Mouse (Mus musculus) kidney, postnatal 25 days (tissue): Measurements from ENCODE around the gene Spaca7.
"Not testable (repeated sequence)": the region's sequence is repeated elsewhere in the genome, so short reads cannot be mapped to it uniquely, and the experiment has no call there.

Experiments
- DNase-seq, 2 experiments: peaks; one replicate each; pipeline ENCODE4 v3.0.0; 2021; ENCODE audit warnings: mixed read lengths in 2 of 2

Gene Spaca7

DNA sequence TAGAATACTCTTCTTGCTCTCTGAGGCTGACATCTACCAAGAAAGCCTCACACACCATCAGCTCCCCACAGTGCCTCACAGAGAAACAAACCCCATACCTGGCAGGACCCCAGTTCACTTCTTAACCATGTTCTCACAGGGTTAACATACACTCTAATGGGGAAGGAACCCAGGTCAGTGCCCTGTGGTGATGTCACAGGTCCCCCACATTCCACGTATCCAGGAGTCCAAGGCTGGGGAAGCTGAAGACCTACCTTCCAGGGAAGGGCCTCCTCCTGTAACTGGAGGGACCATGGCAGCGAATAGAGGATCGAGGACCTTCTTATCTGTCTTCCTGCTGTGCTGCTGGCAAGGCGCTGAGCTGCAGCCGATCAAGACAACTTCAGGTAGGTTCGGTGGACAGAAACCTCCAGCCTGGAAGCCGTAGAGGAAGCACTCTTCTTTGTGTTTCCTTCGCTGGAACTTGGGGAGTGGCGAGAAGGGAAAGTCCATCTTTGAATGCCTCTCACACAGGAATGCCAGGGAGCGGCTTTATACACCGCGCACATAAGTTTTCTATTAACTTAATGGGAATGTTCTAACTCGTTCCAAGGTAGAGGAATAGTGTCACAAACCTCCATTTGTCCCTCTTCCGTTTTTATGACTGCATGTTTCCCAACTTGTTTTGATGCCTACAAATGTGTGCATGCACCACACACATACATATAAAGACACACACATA, at the start of gene Spaca7:
Spaca7 (plus strand) TSS at position 216 of the 721 bp plus-strand sequence.
- peak in 1 of 2 experiments; percentile 10 for DNase-seq

DNA sequence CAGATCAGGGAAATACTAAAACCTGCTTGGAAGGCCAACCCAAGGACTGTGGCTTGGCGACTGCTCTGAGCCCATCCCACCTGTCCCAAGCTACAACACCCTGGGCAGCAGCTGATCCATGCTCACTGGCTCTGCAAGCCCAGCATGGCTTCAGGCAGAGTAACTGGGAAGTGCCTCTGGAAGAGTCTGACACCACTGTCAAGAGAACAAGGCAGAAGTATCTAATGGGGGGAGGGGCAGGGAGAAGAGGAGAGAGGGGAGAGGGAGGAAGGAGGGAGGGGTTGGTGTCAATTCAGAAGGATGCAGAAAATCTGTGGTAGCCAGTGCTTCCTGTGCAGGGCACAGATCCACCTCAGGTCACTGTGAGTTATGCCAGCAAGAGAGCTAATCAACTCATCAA, 48.5 kb upstream of the Spaca7 start:
- DNase-seq: peak in 1 of 2 experiments; percentile 23

GRCm38 (mm10) chr8:12528659-12529058, 44.2 kb upstream of the Spaca7 start:
- DNase-seq: no peak

DNA sequence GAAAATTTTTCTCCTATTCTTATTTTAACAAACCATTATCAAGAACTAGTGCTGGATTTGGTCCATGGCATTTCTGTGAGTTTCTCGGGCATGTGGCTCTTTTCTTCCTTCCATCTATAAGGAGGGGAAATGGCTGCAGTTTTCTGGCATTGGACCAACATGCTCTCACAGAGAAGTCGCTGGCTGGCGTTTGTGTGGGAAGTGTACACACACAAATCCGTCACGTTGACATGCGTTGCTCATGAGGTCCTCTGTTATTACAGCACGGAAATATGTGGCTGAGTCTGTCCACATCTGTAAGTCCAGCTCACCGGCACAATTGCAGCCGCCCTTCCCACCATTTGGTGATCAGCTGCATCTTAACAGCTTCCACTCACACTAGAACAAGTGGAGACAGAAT, 37.2 kb upstream of the Spaca7 start:
- DNase-seq: no peak

- no peak for DNase-seq
Observed at GRCm38 (mm10) chr8:12536306-12536705, 36.5 kb upstream of the Spaca7 start.

GRCm38 (mm10) chr8:12545236-12545635, 27.6 kb upstream of the Spaca7 start:
- DNase-seq: no peak

DNA sequence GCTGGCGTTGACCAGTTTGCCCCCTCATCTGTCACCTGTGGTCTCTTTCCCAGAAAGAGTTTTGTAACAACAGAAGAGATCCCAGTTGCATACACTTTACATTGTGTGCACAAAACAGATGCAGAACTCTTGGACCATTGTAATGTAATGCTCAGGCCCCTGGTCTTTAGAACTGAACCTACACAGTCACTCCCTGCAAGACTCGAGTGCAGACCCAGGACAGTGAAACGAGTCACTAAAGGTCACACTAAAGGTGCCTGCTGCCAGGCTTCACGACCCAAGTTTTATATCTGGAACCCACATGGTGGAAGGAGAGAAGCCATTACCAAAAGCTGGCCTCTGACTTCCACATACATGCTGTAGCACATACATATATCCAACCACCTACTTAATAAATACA, 27.2 kb upstream of the Spaca7 start:
- DNase-seq: no peak

- DNase-seq: no peak
Observed at GRCm38 (mm10) chr8:12547466-12548220, 25.2 kb upstream of the Spaca7 start.

GRCm38 (mm10) chr8:12548255-12548654, 24.6 kb upstream of the Spaca7 start:
- no peak for DNase-seq

- DNase-seq: no peak
Observed at GRCm38 (mm10) chr8:12548680-12549079, 24.1 kb upstream of the Spaca7 start.

DNA sequence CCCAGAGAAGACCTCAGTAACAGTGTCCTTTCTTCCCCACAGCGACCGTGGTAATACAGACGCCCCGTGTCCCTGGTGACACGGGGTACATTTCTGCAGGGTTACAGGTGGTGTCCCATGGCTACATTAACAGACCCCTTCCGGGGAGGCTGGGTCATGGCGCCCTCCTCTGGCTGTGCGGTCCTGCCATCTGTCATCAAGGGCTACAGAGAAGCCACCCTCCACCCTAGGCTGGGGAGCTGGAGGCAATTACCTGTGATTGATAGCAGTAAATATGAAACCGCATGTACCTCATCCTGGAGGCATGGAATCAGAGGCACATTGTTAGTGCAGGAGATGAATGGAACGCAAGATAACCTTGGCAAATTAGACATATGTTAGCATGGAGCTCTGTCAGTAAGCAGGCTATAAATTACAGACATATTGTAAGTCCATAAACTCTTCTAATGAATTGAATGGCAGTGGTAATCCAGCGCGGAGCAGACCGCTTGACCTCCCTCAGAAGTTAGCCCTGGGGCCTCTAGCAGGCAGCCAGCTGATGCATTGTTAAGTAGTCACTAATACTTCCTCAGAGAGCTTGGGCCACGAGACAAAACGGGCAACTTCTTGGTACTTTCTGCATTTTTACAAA, 17.2 kb upstream of the Spaca7 start:
- DNase-seq: no peak

- peak in 1 of 2 experiments; percentile 9 for DNase-seq
Observed at GRCm38 (mm10) chr8:12558786-12559185, 14.0 kb upstream of the Spaca7 start.

- DNase-seq: peak; percentile 81 to 91
Observed at GRCm38 (mm10) chr8:12561403-12561960, 11.3 kb upstream of the Spaca7 start.

GRCm38 (mm10) chr8:12564307-12564706, 8.5 kb upstream of the Spaca7 start:
- DNase-seq: peak in 1 of 2 experiments; percentile 55

GRCm38 (mm10) chr8:12565488-12565887, 7.3 kb upstream of the Spaca7 start:
- no peak for DNase-seq

GRCm38 (mm10) chr8:12566509-12566908, 6.3 kb upstream of the Spaca7 start:
- DNase-seq: no peak

GRCm38 (mm10) chr8:12576003-12576402, 3.2 kb downstream of the Spaca7 start:
- no peak for DNase-seq

- peak in 1 of 2 experiments; percentile 40 for DNase-seq
Observed at GRCm38 (mm10) chr8:12576739-12577138, 3.9 kb downstream of the Spaca7 start.

DNA sequence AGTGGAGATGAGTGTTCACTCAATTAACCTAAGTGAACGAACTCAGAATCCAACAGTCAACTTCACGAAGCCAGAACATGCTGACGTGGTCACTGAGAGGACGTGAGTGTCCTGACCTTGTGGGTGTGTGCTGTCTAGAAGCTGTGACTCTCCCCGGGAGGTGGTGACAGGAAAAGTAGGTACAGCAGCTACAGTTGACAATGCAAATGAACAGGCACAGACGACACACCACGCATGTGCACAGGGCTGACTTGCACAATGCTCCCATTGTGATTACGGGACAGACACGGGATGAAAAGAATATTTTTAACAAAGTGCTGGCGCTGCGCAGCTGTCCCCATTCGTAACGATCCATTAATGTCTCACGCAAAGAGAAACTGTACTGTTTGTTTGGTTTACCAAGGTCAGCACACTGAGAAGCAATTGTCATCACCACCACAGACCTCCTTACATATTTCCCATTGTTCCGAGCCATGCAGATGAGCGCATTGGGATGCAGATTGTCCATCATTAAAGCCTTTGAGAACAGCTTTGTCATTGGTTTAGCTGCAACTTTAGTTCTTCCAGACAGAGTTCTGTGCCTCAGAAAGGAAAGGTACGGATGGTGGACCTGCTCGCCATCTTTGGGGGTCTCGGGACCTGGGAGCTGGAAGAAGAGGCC, 6.6 kb downstream of the Spaca7 start:
- DNase-seq: not testable (repeated sequence)

- no peak for DNase-seq
Observed at GRCm38 (mm10) chr8:12583785-12584184, 11.0 kb downstream of the Spaca7 start.

DNA sequence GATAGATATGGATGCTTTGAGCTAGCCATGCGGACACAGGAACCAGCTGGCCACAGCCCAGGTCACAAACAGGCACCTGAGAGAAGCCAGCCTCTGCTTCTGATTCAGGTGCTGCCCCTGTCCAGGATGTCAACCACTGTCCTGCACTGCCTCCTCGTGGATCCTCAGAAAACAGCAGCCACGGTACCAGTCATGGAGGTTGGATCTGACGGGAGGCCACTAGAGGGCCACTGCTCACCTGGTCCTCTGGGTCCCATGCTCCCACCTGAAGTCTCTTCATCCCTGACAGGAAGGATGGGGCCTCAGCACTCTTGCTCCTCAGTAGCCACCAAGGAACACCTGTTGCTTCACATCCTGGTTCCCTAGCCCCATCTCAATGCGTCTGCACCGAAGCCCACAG, 34.4 kb downstream of the Spaca7 start:
- peak; percentile 86 to 90 for DNase-seq

GRCm38 (mm10) chr8:12608810-12609209, 36.0 kb downstream of the Spaca7 start:
- no peak for DNase-seq
